Mouse (Mus musculus): Measurements from ENCODE around the gene Carmil1. TPM values are rescaled to one million over a fixed set of nuclear protein-coding genes. Genes with fewer than 3 reads are reported as not detected.

Carmil1 gene
- polyA plus RNA-seq, 1 experiment: 4.5 TPM

GRCm38 (mm10) chr13:24223425-24224201 is 57.0 kb downstream of the Carmil1 start:
- Histone ChIP-seq H3K36me3 (replicated peaks; ENCODE audit: low read length) (no peaks in the 10 kb centered on the region), H3K9me3 (peaks cover 8% of the 10 kb centered on the region), H3K27me3 (replicated peaks) (no peaks in the 10 kb centered on the region), H3K4me3 (replicated peaks) (no peak overlapping the region), H3K4me1 (peaks cover 13% of the 10 kb centered on the region)
- no peak for TF ChIP-seq GATA1 (IDR thresholded peaks at IDR 0.05; ENCODE audit: borderline replicate concordance, low read length)
- TF ChIP-seq FLI1 (IDR thresholded peaks at IDR 0.05; ENCODE audit: low read length): no peak

GRCm38 (mm10) chr13:24220441-24220970 is 60.1 kb downstream of the Carmil1 start:
- no peaks in the 10 kb centered on the region for H3K9me3 ChIP-seq
- no peak overlapping the region for H3K4me3 ChIP-seq (replicated peaks)
- H3K27me3 ChIP-seq (replicated peaks): no peaks in the 10 kb centered on the region
- peaks cover 37% of the 10 kb centered on the region for H3K4me1 ChIP-seq
- peaks cover 2% of the 10 kb centered on the region for H3K36me3 ChIP-seq (replicated peaks; ENCODE audit: low read length)
- no peak for TF ChIP-seq GATA1 (IDR thresholded peaks at IDR 0.05; ENCODE audit: borderline replicate concordance, low read length)
- no peak for TF ChIP-seq FLI1 (IDR thresholded peaks at IDR 0.05; ENCODE audit: low read length)

GRCm38 (mm10) chr13:24211229-24211628 is 69.4 kb downstream of the Carmil1 start:
- Histone ChIP-seq H3K4me1 (peaks cover 94% of the 10 kb centered on the region), H3K27me3 (replicated peaks) (no peaks in the 10 kb centered on the region), H3K4me3 (replicated peaks) (peak overlapping the region; percentile 38), H3K9me3 (no peaks in the 10 kb centered on the region), H3K36me3 (replicated peaks; ENCODE audit: low read length) (peaks cover under 1% of the 10 kb centered on the region)
- TF ChIP-seq GATA1 (IDR thresholded peaks at IDR 0.05; ENCODE audit: borderline replicate concordance, low read length) (peak; percentile 28; the same call in 1 of the 3 replicates), FLI1 (IDR thresholded peaks at IDR 0.05; ENCODE audit: low read length) (no peak)

GRCm38 (mm10) chr13:24206097-24206496 is 74.5 kb downstream of the Carmil1 start:
- no peaks in the 10 kb centered on the region for H3K36me3 ChIP-seq (replicated peaks; ENCODE audit: low read length)
- TF ChIP-seq GATA1 (IDR thresholded peaks at IDR 0.05; ENCODE audit: borderline replicate concordance, low read length) (no peak), FLI1 (IDR thresholded peaks at IDR 0.05; ENCODE audit: low read length) (no peak)
- H3K9me3 ChIP-seq: no peaks in the 10 kb centered on the region
- H3K4me1 ChIP-seq: peaks cover 94% of the 10 kb centered on the region
- H3K4me3 ChIP-seq (replicated peaks): no peak overlapping the region
- H3K27me3 ChIP-seq (replicated peaks): no peaks in the 10 kb centered on the region

GRCm38 (mm10) chr13:24202314-24202713 is 78.3 kb downstream of the Carmil1 start:
- Histone ChIP-seq H3K4me1 (peaks cover 90% of the 10 kb centered on the region), H3K27me3 (replicated peaks) (no peaks in the 10 kb centered on the region), H3K4me3 (replicated peaks) (no peak overlapping the region), H3K36me3 (replicated peaks; ENCODE audit: low read length) (no peaks in the 10 kb centered on the region), H3K9me3 (no peaks in the 10 kb centered on the region)
- TF ChIP-seq FLI1 (IDR thresholded peaks at IDR 0.05; ENCODE audit: low read length): no peak
- TF ChIP-seq GATA1 (IDR thresholded peaks at IDR 0.05; ENCODE audit: borderline replicate concordance, low read length): no peak

GRCm38 (mm10) chr13:24199861-24200543 is 80.6 kb downstream of the Carmil1 start:
- no peaks in the 10 kb centered on the region for H3K9me3 ChIP-seq
- H3K4me1 ChIP-seq: peaks cover 94% of the 10 kb centered on the region
- no peak for TF ChIP-seq GATA1 (IDR thresholded peaks at IDR 0.05; ENCODE audit: borderline replicate concordance, low read length)
- no peak for TF ChIP-seq FLI1 (IDR thresholded peaks at IDR 0.05; ENCODE audit: low read length)
- H3K27me3 ChIP-seq (replicated peaks): no peaks in the 10 kb centered on the region
- no peaks in the 10 kb centered on the region for H3K36me3 ChIP-seq (replicated peaks; ENCODE audit: low read length)
- H3K4me3 ChIP-seq (replicated peaks): no peak overlapping the region

GRCm38 (mm10) chr13:24198396-24198924 is 82.1 kb downstream of the Carmil1 start:
- peak overlapping the region; percentile 56 for H3K4me3 ChIP-seq (replicated peaks)
- H3K9me3 ChIP-seq: peaks cover 5% of the 10 kb centered on the region
- peak; percentile 97 for TF ChIP-seq FLI1 (IDR thresholded peaks at IDR 0.05; ENCODE audit: low read length)
- TF ChIP-seq GATA1 (IDR thresholded peaks at IDR 0.05; ENCODE audit: borderline replicate concordance, low read length): peak; percentile 50; the same call in 1 of the 3 replicates
- no peaks in the 10 kb centered on the region for H3K27me3 ChIP-seq (replicated peaks)
- peaks cover 5% of the 10 kb centered on the region for H3K36me3 ChIP-seq (replicated peaks; ENCODE audit: low read length)
- H3K4me1 ChIP-seq: peaks cover 90% of the 10 kb centered on the region

GRCm38 (mm10) chr13:24195371-24195770 is 85.2 kb downstream of the Carmil1 start:
- H3K36me3 ChIP-seq (replicated peaks; ENCODE audit: low read length): peaks cover 12% of the 10 kb centered on the region
- TF ChIP-seq FLI1 (IDR thresholded peaks at IDR 0.05; ENCODE audit: low read length) (no peak), GATA1 (IDR thresholded peaks at IDR 0.05; ENCODE audit: borderline replicate concordance, low read length) (no peak)
- peaks cover 70% of the 10 kb centered on the region for H3K4me1 ChIP-seq
- no peaks in the 10 kb centered on the region for H3K27me3 ChIP-seq (replicated peaks)
- no peak overlapping the region for H3K4me3 ChIP-seq (replicated peaks)
- peaks cover 8% of the 10 kb centered on the region for H3K9me3 ChIP-seq

GRCm38 (mm10) chr13:24194018-24194417 is 86.6 kb downstream of the Carmil1 start:
- no peak for TF ChIP-seq FLI1 (IDR thresholded peaks at IDR 0.05; ENCODE audit: low read length)
- no peak for TF ChIP-seq GATA1 (IDR thresholded peaks at IDR 0.05; ENCODE audit: borderline replicate concordance, low read length)

More at GRCm38 (mm10) chr13:24194018-24194417, 86.6 kb downstream of the Carmil1 start:
- Histone ChIP-seq H3K4me3 (replicated peaks) (peak overlapping the region; percentile 35), H3K4me1 (peaks cover 60% of the 10 kb centered on the region), H3K9me3 (peaks cover 8% of the 10 kb centered on the region), H3K36me3 (replicated peaks; ENCODE audit: low read length) (peaks cover 12% of the 10 kb centered on the region), H3K27me3 (replicated peaks) (no peaks in the 10 kb centered on the region)
